Comparison of ENCODE assay signal across 22 mouse cellular contexts in the genomic region with DNA sequence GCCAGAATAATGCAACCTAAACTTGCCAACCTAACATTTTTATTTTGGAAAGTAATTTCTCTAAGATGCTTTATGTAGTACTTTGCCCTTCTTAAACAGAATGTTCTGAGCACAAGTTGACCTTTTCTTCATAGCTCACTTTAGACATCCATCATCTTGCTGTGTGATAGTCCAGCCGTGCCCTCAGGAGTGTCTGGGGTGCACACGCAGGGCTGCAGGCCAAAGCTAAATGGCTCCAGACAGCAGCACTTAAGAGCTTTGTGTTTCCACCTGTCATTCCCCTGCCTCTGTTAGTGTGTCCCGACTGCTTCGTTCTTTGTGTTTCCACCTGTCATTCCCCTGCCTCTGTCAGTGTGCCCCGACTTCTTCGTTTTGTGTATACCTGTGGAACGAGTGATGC. TPM values are rescaled to one million over a fixed set of nuclear protein-coding genes. Genes with fewer than 3 reads are reported as not detected.
"Had no signal": no experiment of that assay in that cellular context is flagged by ENCODE, and none has a peak within 500 bp of the region (broad histone marks: within the 10 kb centered on the region; RNA-seq: fewer than 3 reads in every experiment).

No protein-coding gene starts in this region.

- H3K4me2 ChIP-seq: limb, embryonic 15.5 days; liver, embryonic 15.5 days; lung, embryonic 14.5 days; midbrain, embryonic 11.5 days; midbrain, embryonic 15.5 days; neural tube, embryonic 12.5 days had no signal

- H3K27me3 ChIP-seq: limb, embryonic 15.5 days; liver, embryonic 15.5 days; midbrain, embryonic 15.5 days; neural tube, embryonic 12.5 days had no signal

- H3K9ac ChIP-seq: limb, embryonic 15.5 days; liver, embryonic 15.5 days; lung, embryonic 14.5 days; midbrain, embryonic 15.5 days; neural tube, embryonic 12.5 days had no signal

- H3K4me3 ChIP-seq: layer of hippocampus, adult 2 months; limb, embryonic 15.5 days; liver, embryonic 15.5 days; midbrain, embryonic 15.5 days; neural tube, embryonic 12.5 days had no signal

- H3K36me3 ChIP-seq: limb, embryonic 15.5 days; liver, embryonic 15.5 days; midbrain, embryonic 15.5 days; neural tube, embryonic 12.5 days had no signal

- H3K9me3 ChIP-seq: limb, embryonic 15.5 days; liver, embryonic 15.5 days; midbrain, embryonic 15.5 days; neural tube, embryonic 12.5 days had no signal

- DNase-seq: kidney, adult 9 months; lung, embryonic 14.5 days; lung, postnatal 10 days; lung, postnatal 4 days; retina, postnatal 1 day; thymus, adult 2 months; thymus, postnatal 25 days had no signal

- H3K27ac ChIP-seq: kidney, postnatal 0 days; limb, embryonic 15.5 days; liver, embryonic 15.5 days; midbrain, embryonic 15.5 days; neural tube, embryonic 12.5 days had no signal

- ATAC-seq: midbrain, embryonic 15.5 days had no signal

- H3K4me1 ChIP-seq: limb, embryonic 15.5 days; liver, embryonic 15.5 days; neural tube, embryonic 12.5 days had no signal

RNA-seq across cellular contexts. Expression of gene Uox, which starts 2.9 kb away (rescaled TPM):
- total RNA-seq: layer of hippocampus, postnatal 14 days; megakaryocyte, adult 5-6 weeks; monocyte, adult 5-6 weeks; neutrophil, adult 5-6 weeks had no signal
- polyA plus RNA-seq: limb, embryonic 11.5 days; lung, embryonic 14.5 days; midbrain, embryonic 15.5 days; neural tube, embryonic 12.5 days; urinary bladder, adult 2 months had no signal

RNA-seq across cellular contexts. Expression of gene Dnase2b, which starts 48.0 kb away (rescaled TPM):
- total RNA-seq: layer of hippocampus, adult 2 months; layer of hippocampus, postnatal 14 days; left cerebral cortex, adult 18-20 months; left cerebral cortex, postnatal 25 days; neutrophil, adult 5-6 weeks had no signal
- polyA plus RNA-seq: kidney, postnatal 0 days; limb, embryonic 11.5 days; lung, embryonic 14.5 days; midbrain, embryonic 11.5 days; midbrain, embryonic 15.5 days; neural tube, embryonic 12.5 days; thymus, adult 2 months; urinary bladder, adult 2 months had no signal
